Mouse (Mus musculus): ENCODE results near the gene Hdac7. TPM values are rescaled to one million over a fixed set of nuclear protein-coding genes. Genes with fewer than 3 reads are reported as not detected.

Gene Hdac7
- total and polyA plus RNA-seq, 3 experiments, result 19.8 to 55.2 (median 21.7) TPM

DNA sequence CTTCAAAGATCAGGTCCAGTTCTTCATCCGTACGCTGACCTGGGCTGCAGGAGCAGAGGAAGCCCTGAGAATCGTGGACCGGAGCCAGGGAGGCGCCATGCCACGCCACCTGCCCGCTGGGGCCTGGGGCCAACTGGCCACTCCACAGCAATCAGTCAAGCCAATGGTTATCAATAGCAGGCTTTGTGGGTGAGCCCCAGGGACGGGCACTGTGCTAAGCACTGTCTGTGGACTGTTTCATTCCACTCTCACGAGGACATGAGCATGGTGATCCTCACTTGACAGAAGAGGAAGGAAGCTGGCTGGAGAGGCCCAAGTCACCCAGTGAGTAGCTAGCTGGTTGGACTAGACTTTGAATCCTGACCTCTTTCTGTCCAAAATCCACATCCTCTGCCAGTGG is 84.3 kb downstream of the Hdac7 start:
- Histone ChIP-seq H3K4me2 (ENCODE audit: insufficient read depth, low read depth, poor library complexity, severe bottlenecking) (no peak overlapping the region), H3K9me3 (replicated peaks; ENCODE audit: low read length) (no peaks in the 10 kb centered on the region), H3K27ac (ENCODE audit: insufficient read depth, low read depth) (no peak overlapping the region), H3K27me3 (replicated peaks) (no peaks in the 10 kb centered on the region), H3K79me2 (replicated peaks; ENCODE audit: control insufficient read depth, extremely low read depth, insufficient read depth, poor library complexity, severe bottlenecking) (no peaks in the 10 kb centered on the region), H3K9ac (ENCODE audit: insufficient read depth, low read depth) (no peak overlapping the region), H3K36me3 (replicated peaks in 1 of 2; ENCODE audit: control insufficient read depth in 1 of 2, insufficient read depth in 1 of 2, low read length in 1 of 2) (peaks cover 12 to 33% of the 10 kb centered on the region in 2 experiments), H3K4me1 (ENCODE audit: control insufficient read depth in 1 of 2, insufficient read depth in 2 of 2) (peaks cover 29 to 55% of the 10 kb centered on the region in 2 experiments), H3K4me3 (replicated peaks in 1 of 3; ENCODE audit: low read depth in 2 of 3, low read length in 2 of 3, poor library complexity in 1 of 3) (no peak overlapping the region)
- dilution Hi-C loops (cut with MboI; ENCODE audit: extremely low pct_ligation_motif_present, extremely low pct_unique_long_range_greater_than_20kb, low sequenced_read_pairs) (no loop called here), in situ Hi-C loops (cut with MboI; ENCODE audit: low pct_ligation_motif_present, low pct_unique_long_range_greater_than_20kb, low sequenced_read_pairs) (no loop called here)
- TF ChIP-seq TBP (conservative IDR thresholded peaks at IDR 0.05; ENCODE audit: low read depth, low read length) (no peak), USF1 (IDR thresholded peaks at IDR 0.05; ENCODE audit: low read depth, low read length) (no peak), PAX5 (IDR thresholded peaks at IDR 0.05; ENCODE audit: low read length) (no peak), USF2 (conservative IDR thresholded peaks at IDR 0.05; ENCODE audit: low read depth, low read length) (no peak), CHD1 (IDR thresholded peaks at IDR 0.05; ENCODE audit: low read depth, low read length) (no peak), NRF1 (IDR thresholded peaks at IDR 0.05; ENCODE audit: low read depth, low read length) (no peak), ZMIZ1 (IDR thresholded peaks at IDR 0.05; ENCODE audit: low read depth, low read length) (no peak), EP300 (IDR thresholded peaks at IDR 0.05; ENCODE audit: low read length) (no peak), GABPA (IDR thresholded peaks at IDR 0.05; ENCODE audit: insufficient replicate concordance, low read depth, low read length) (no peak), IRF4 (IDR thresholded peaks at IDR 0.05; ENCODE audit: low read depth, low read length) (no peak), KAT2A (IDR thresholded peaks at IDR 0.05; ENCODE audit: insufficient replicate concordance, low read length) (no peak), MXI1 (IDR thresholded peaks at IDR 0.05; ENCODE audit: low read depth, low read length) (no peak), TCF12 (IDR thresholded peaks at IDR 0.05; ENCODE audit: low read depth, low read length) (no peak), ZKSCAN1 (IDR thresholded peaks at IDR 0.05; ENCODE audit: borderline replicate concordance, low read depth, low read length) (no peak)
- no peak for DNase-seq (ENCODE audit: extremely low read depth)

DNA sequence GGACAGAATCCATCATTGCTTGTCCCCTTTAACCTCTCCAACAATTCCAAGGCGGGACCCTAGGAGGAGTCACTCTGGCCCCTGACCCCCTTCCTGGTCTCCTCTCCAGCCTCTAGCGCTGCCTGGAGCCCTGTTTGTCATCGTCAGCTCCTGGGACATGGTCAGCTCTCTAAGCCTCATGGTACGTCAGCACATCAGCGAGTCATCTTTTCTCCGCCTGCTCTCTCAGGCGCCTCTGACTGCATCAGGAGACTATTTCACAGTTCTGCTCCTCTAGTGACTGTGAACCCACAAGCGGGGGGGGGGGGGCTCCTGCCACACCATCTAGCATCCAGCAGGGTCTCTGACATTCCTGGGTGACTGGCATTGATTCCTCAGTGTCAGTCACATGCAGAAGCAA is 88.9 kb downstream of the Hdac7 start:
- TF ChIP-seq CTCF (conservative IDR thresholded peaks at IDR 0.05 in 1 of 2, IDR thresholded peaks at IDR 0.05 in 1 of 2; ENCODE audit: low read depth in 2 of 2, low read length in 2 of 2) (no peak), ZKSCAN1 (IDR thresholded peaks at IDR 0.05; ENCODE audit: borderline replicate concordance, low read depth, low read length) (no peak), UBTF (IDR thresholded peaks at IDR 0.05; ENCODE audit: low read depth, low read length) (no peak), NRF1 (IDR thresholded peaks at IDR 0.05; ENCODE audit: low read depth, low read length) (no peak), USF2 (conservative IDR thresholded peaks at IDR 0.05; ENCODE audit: low read depth, low read length) (no peak), CHD2 (IDR thresholded peaks at IDR 0.05; ENCODE audit: low read length) (no peak), EP300 (IDR thresholded peaks at IDR 0.05; ENCODE audit: low read length) (no peak), ELF1 (IDR thresholded peaks at IDR 0.05; ENCODE audit: low read depth, low read length) (no peak), E2F4 (IDR thresholded peaks at IDR 0.05; ENCODE audit: insufficient replicate concordance, low read depth, low read length) (no peak), ZMIZ1 (IDR thresholded peaks at IDR 0.05; ENCODE audit: low read depth, low read length) (no peak)
- DNase-seq (ENCODE audit: extremely low read depth), result no peak
- H3K27me3 ChIP-seq (replicated peaks), result no peaks in the 10 kb centered on the region
- peaks cover 15 to 34% of the 10 kb centered on the region in 2 experiments for H3K36me3 ChIP-seq (replicated peaks in 1 of 2; ENCODE audit: control insufficient read depth in 1 of 2, insufficient read depth in 1 of 2, low read length in 1 of 2)
- H3K9ac ChIP-seq (ENCODE audit: insufficient read depth, low read depth), result no peak overlapping the region
- peaks cover 27 to 51% of the 10 kb centered on the region in 2 experiments for H3K4me1 ChIP-seq (ENCODE audit: control insufficient read depth in 1 of 2, insufficient read depth in 2 of 2)
- in situ Hi-C loops (cut with MboI; ENCODE audit: low pct_ligation_motif_present, low pct_unique_long_range_greater_than_20kb, low sequenced_read_pairs), result no loop called here
- H3K4me3 ChIP-seq (replicated peaks in 1 of 3; ENCODE audit: low read depth in 2 of 3, low read length in 2 of 3, poor library complexity in 1 of 3), result no peak overlapping the region
- H3K79me2 ChIP-seq (replicated peaks; ENCODE audit: control insufficient read depth, extremely low read depth, insufficient read depth, poor library complexity, severe bottlenecking), result no peaks in the 10 kb centered on the region
- H3K27ac ChIP-seq (ENCODE audit: insufficient read depth, low read depth), result no peak overlapping the region
- dilution Hi-C loops (cut with MboI; ENCODE audit: extremely low pct_ligation_motif_present, extremely low pct_unique_long_range_greater_than_20kb, low sequenced_read_pairs), result no loop called here
- no peak overlapping the region for H3K4me2 ChIP-seq (ENCODE audit: insufficient read depth, low read depth, poor library complexity, severe bottlenecking)
- H3K9me3 ChIP-seq (replicated peaks; ENCODE audit: low read length), result no peaks in the 10 kb centered on the region

Data from CH12.LX (cell line).